Mouse (Mus musculus) heart, postnatal 0 days (tissue): ENCODE data around the gene Tns3.

ENCODE experiments used
- CTCF ChIP-seq: IDR thresholded peaks from 2 replicates; pipeline ENCODE4 v1.5.1; 2016; ENCODE audit warnings: antibody characterized with exemption, control low read depth, low read depth
- EP300 ChIP-seq: IDR thresholded peaks from 2 replicates; pipeline ENCODE4 v1.6.1; 2016; ENCODE audit warnings: antibody characterized with exemption, low read depth

DNA sequence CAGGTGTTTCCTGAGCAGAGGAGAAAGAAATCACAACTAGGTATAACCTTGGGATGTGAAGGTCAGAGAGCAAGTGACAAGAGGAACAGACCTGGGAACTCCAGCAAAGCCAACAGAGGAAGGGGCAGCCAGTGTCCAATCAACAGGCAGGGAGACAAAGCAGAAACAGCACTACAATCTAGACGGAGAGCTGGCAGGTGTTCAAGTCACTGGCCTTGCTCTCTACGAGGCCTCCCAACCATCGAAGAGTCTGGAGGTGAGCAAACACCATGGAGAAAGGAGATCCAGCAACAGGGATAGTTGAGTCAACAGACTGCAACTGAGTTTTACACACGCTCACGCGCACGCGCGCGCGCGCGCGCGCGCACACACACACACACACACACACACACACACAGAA, 24.6 kb downstream of the Tns3 start:
- TF ChIP-seq CTCF (no peak), EP300 (no peak)
